Mouse (Mus musculus) cortical plate, adult 2 months (tissue): ENCODE results near the gene Faim.

Experiments
- CTCF ChIP-seq: fragments of 200-500 bp; IDR thresholded peaks from 2 replicates; pipeline ENCODE4 v1.5.1; 2011; ENCODE audit warnings: mild to moderate bottlenecking, control low read depth, low read length; ENCODE audit not compliant: insufficient read depth; ENCODE audit errors: extremely low read depth
- POLR2A ChIP-seq: fragments of 200-500 bp; IDR thresholded peaks from 2 replicates; pipeline ENCODE4 v1.6.1; 2011; ENCODE audit warnings: mild to moderate bottlenecking, low read length, control low read depth; ENCODE audit not compliant: insufficient read depth; ENCODE audit errors: extremely low read depth

GRCm38 (mm10) chr9:98954391-98955102 lies 31.6 kb upstream of the Faim start:
- TF ChIP-seq CTCF (no peak), POLR2A (no peak)
